Comparison of ENCODE assay signal across 25 mouse cellular contexts in genomic region chr4:135077196-135077595, GRCm38 (mm10). TPM values are rescaled to one million over a fixed set of nuclear protein-coding genes. Genes with fewer than 3 reads are reported as not detected.
DNase-seq lines count a peak whose midpoint lies in the region; ATAC-seq lines count a peak whose summit lies in the region.
"Had no signal": no experiment of that assay in that cellular context is flagged by ENCODE, and none has a peak within 500 bp of the region (broad histone marks: within the 10 kb centered on the region; RNA-seq: fewer than 3 reads in every experiment).

No protein-coding gene starts in this region.

- peaks cover 14% of the 10 kb centered on the region for H3K4me1 ChIP-seq in midbrain, embryonic 10.5 days
- H3K4me1 ChIP-seq in midbrain, embryonic 11.5 days (ENCODE audit: control insufficient read depth, insufficient read depth, low read length) = 0 out of 2 replicates have a peak, but pooled peaks cover 5% of the 10 kb centered on the region
- H3K4me1 ChIP-seq: forebrain, embryonic 15.5 days had no signal

- 86% methylated on average over 9 of the region's 9 CpGs for WGBS in midbrain, embryonic 10.5 days
- WGBS in midbrain, embryonic 11.5 days = 87% methylated on average over 9 of the region's 9 CpGs

- no peaks in the 10 kb centered on the region for H3K9me3 ChIP-seq in midbrain, embryonic 10.5 days (replicated peaks)
- H3K9me3 ChIP-seq in midbrain, embryonic 11.5 days (ENCODE audit: control insufficient read depth, low read length) = no peaks in the 10 kb centered on the region
- H3K9me3 ChIP-seq: embryonic facial prominence, embryonic 12.5 days; forebrain, embryonic 12.5 days; forebrain, embryonic 15.5 days; heart, embryonic 12.5 days; heart, embryonic 15.5 days; hindbrain, embryonic 10.5 days; hindbrain, embryonic 13.5 days had no signal

- H3K36me3 ChIP-seq in midbrain, embryonic 10.5 days = no peaks in the 10 kb centered on the region
- no peaks in the 10 kb centered on the region for H3K36me3 ChIP-seq in midbrain, embryonic 11.5 days (ENCODE audit: control insufficient read depth, insufficient read depth, low read length)
- H3K36me3 ChIP-seq: embryonic facial prominence, embryonic 12.5 days; forebrain, embryonic 12.5 days; forebrain, embryonic 15.5 days; heart, embryonic 12.5 days; heart, embryonic 15.5 days; hindbrain, embryonic 10.5 days; hindbrain, embryonic 13.5 days had no signal

- H3K4me2 ChIP-seq in midbrain, embryonic 11.5 days = no peak overlapping the region
- H3K4me2 ChIP-seq: embryonic facial prominence, embryonic 12.5 days; forebrain, embryonic 12.5 days; forebrain, embryonic 15.5 days; heart, embryonic 12.5 days; heart, embryonic 15.5 days; hindbrain, embryonic 13.5 days had no signal

- ATAC-seq in midbrain, embryonic 11.5 days (ENCODE audit: low FRiP score) = no peak
- ATAC-seq: activated CD4-positive, CD25-positive, alpha-beta regulatory T cell, adult 4 months; forebrain, embryonic 15.5 days; hindbrain, embryonic 16.5 days had no signal

- no peak overlapping the region for H3K4me3 ChIP-seq in midbrain, embryonic 10.5 days
- no peak overlapping the region for H3K4me3 ChIP-seq in midbrain, embryonic 11.5 days (ENCODE audit: low read depth, low read length)
- H3K4me3 ChIP-seq: embryonic facial prominence, embryonic 12.5 days; erythroblast, embryonic 14.5 days; forebrain, embryonic 12.5 days; forebrain, embryonic 15.5 days; heart, embryonic 12.5 days; heart, embryonic 15.5 days; hindbrain, embryonic 10.5 days; hindbrain, embryonic 13.5 days had no signal

- no peak for DNase-seq in midbrain, embryonic 10.5 days (ENCODE audit: low spot score)
- DNase-seq in midbrain, embryonic 11.5 days (ENCODE audit: low spot score, missing footprints) = no peak
- DNase-seq in induced T-regulatory cell, adult 2 months (ENCODE audit: low read depth) = peak; percentile 63
- peak; percentile 68 to 76 for DNase-seq in natural killer cell, adult 2 months (ENCODE audit: low spot score in 2 of 2)
- DNase-seq in lung, postnatal 14 days = no peak
- no peak for DNase-seq in cerebellum, postnatal 14 days
- DNase-seq: adrenal gland, adult 8-10 months; adrenal gland, postnatal 25 days; cerebellum, adult 11-12 months; cerebellum, adult 8-10 months; cerebellum, postnatal 10 days; gastrocnemius, postnatal 25 days; heart, adult 18-20 months; heart, postnatal 10 days; heart, postnatal 36 days had no signal

- H3K27me3 ChIP-seq in midbrain, embryonic 10.5 days (ENCODE audit: low read depth, poor library complexity, severe bottlenecking) = 0 out of 2 replicates have a peak, but pooled peaks cover 6% of the 10 kb centered on the region
- H3K27me3 ChIP-seq in midbrain, embryonic 11.5 days (ENCODE audit: control insufficient read depth, insufficient read depth, low read length) = no peaks in the 10 kb centered on the region
- H3K27me3 ChIP-seq: embryonic facial prominence, embryonic 12.5 days; forebrain, embryonic 12.5 days; forebrain, embryonic 15.5 days; hindbrain, embryonic 13.5 days had no signal

- H3K9ac ChIP-seq in midbrain, embryonic 11.5 days (ENCODE audit: low read length) = no peak overlapping the region
- H3K9ac ChIP-seq: embryonic facial prominence, embryonic 12.5 days; forebrain, embryonic 12.5 days; forebrain, embryonic 15.5 days; heart, embryonic 12.5 days; heart, embryonic 15.5 days; hindbrain, embryonic 13.5 days had no signal

- 0 out of 2 replicates have a peak overlapping the region, but pooled peaks have one; percentile 13 for H3K27ac ChIP-seq in midbrain, embryonic 10.5 days (replicated peaks)
- no peak overlapping the region for H3K27ac ChIP-seq in midbrain, embryonic 11.5 days (ENCODE audit: low read depth, low read length)
- H3K27ac ChIP-seq: embryonic facial prominence, embryonic 12.5 days; forebrain, embryonic 12.5 days; forebrain, embryonic 15.5 days; heart, embryonic 15.5 days; hindbrain, embryonic 10.5 days; hindbrain, embryonic 13.5 days had no signal

RNA-seq across cellular contexts. Expression of gene Runx3, which starts 43.3 kb away (rescaled TPM):
- polyA plus RNA-seq in midbrain, embryonic 10.5 days (2016; fragmentation: Nextera tagmentation; extraction: Ambion mirVana) = 0.04 TPM in 2 replicates
- 0.08 TPM in 1 of 2 replicates, not detected in the other for polyA plus RNA-seq in midbrain, embryonic 11.5 days (2014; fragmentation: Nextera tagmentation; extraction: Ambion mirVana)
- polyA plus RNA-seq: forebrain, embryonic 15.5 days; hindbrain, embryonic 16.5 days had no signal

Comparison
In these comparisons a context has a peak if more than half of its experiments do, and no peak if none do; other contexts are left out.
1. DNase-seq: peak in induced T-regulatory cell, adult 2 months (single experiment) and natural killer cell, adult 2 months (2 of 2); none in midbrain, embryonic 10.5 days (single experiment), midbrain, embryonic 11.5 days (single experiment), lung, postnatal 14 days (single experiment) and cerebellum, postnatal 14 days (0 of 2).